Mouse (Mus musculus) frontal cortex, postnatal 14 days (tissue): Measurements from ENCODE around the gene Acnat2.
"Not testable (repeated sequence)": the region's sequence is repeated elsewhere in the genome, so short reads cannot be mapped to it uniquely, and the experiment has no call there.

Experiments used
- DNase-seq, 2 experiments: peaks; one replicate each; pipeline ENCODE4 v3.0.0; 2022; ENCODE audit warnings: low spot score in 2 of 2

Gene Acnat2

GRCm38 (mm10) chr4:49407957-49408356, at the start of gene Acnat2:
Gene Acnat2, minus strand, starts transcription at chr4:49408151.
- DNase-seq, result not testable (repeated sequence)

DNA sequence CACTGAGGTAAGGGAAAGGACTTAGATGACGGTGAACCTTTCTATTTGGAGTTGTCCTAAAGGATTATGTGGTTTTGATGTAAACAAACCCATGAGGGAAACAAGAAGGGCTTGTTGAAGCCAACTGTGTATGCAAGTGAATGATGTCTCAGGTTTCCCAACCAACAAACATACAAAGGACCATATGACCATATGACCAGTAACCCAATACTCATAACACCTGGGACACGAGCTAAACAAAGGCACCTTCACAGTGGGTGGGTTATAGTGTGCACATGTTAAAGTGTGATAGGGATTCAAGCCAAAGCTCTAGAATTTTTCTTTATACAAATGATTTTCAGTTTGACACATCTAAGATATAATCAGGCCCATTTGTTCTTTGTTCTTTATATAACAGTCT, 48.2 kb upstream of the Acnat2 start:
- DNase-seq, result no peak

- DNase-seq, result no peak
Observed at GRCm38 (mm10) chr4:49451848-49452551, 44.0 kb upstream of the Acnat2 start.

GRCm38 (mm10) chr4:49451133-49451847, 43.3 kb upstream of the Acnat2 start:
- DNase-seq, result not testable (repeated sequence)

DNA sequence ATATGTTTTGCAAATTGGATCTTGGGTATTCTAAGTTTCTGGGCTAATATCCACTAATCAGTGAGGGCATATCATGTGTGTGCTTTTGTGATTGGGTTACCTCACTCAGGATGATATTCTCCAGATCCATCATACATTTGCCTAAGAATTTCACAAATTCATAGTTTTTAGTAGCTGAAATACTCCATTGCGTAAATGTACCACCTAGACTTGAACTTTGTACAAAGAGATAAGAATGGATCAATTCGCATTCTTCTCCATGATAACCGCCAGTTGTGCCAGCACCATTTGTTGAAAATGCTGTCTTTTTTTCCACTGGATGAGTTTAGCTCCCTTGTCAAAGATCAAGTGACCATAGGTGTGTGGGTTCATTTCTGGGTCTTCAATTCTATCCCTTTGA, 29.0 kb upstream of the Acnat2 start:
- DNase-seq, result not testable (repeated sequence)

DNA sequence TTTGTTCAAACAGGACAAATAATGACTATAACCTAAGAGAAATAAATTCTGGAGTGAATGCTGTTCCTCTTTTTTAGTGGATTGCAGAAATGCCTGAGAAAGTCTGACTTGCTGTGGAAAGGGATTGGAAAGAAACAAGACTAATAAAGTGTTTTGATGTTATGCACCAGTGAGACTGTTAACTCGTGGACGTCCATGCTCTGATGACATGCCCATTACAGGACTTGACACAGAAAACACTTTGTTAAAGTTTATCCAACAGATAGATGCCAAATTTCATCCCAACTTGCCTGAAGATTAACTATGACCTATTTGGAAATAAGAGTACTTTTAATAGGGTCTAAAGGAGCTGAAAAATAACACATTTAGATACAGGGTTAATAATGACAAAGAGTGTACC, 2.2 kb upstream of the Acnat2 start:
- not testable (repeated sequence) for DNase-seq

GRCm38 (mm10) chr4:49386873-49387272, 21.1 kb downstream of the Acnat2 start:
- no peak for DNase-seq

GRCm38 (mm10) chr4:49383576-49384318, 24.2 kb downstream of the Acnat2 start:
- not testable (repeated sequence) for DNase-seq

DNA sequence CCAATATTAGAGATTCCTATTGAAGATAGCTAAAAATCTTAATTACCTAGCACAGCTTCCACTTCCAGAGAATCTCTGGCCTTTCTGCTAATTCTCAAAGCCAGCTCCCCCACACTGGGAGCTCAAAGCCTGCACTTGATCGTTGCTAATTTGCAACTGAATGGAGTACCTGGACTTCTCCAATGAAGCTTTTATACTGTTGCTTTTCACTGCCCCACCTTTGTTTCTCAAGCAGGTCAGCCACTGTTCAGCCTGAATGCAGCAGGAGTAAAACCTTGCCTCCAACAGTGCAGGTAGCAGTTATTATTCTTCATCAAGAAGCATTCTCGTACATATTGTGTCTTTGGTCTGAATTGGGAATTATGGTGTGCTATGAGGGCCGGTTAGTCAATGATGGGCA, 39.9 kb downstream of the Acnat2 start:
- not testable (repeated sequence) for DNase-seq

DNA sequence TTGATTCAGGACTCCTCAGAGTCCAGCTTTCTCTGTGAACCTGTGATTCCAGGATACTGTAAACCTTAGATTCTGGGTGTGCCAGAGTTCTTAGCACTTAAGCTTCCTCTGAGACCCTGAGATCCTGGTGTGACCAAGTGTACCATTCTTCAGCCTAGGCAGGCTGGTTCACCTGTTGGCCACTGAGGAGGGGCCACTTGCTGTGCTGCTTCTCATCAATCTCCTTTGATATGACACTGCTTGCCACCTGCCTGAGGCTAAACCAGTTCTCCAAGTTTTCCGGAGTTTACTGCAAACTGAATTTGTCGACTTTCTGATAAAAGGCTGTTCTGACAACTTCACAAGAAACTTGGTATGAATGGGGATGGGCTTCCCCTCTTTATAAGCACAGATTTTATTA, 50.9 kb downstream of the Acnat2 start:
- DNase-seq, result no peak

DNA sequence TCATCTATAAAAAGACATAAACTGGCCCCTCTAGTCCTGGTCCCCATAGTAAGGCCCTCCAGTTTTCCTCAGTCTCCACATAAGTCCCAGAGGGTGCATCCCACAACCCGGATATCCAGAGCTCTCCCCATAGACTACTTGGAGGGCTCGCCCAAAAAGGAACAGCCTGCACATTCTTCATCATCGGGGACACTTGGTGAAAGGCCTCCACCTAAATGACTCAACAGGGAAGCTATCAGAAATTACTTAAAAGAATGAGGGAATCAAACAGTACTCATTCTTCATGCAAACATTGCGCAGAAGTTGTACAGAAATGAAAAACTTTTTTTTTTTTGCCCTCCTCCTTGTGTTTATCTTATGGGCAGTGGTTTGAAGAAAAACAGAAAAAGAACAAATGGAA, 57.5 kb downstream of the Acnat2 start:
- DNase-seq, result no peak

GRCm38 (mm10) chr4:49348677-49349076, 59.3 kb downstream of the Acnat2 start:
- DNase-seq, result no peak

- not testable (repeated sequence) for DNase-seq
Observed at GRCm38 (mm10) chr4:49348001-49348400, 60.0 kb downstream of the Acnat2 start.

GRCm38 (mm10) chr4:49340091-49340490, 67.9 kb downstream of the Acnat2 start:
- DNase-seq, result not testable (repeated sequence)

DNA sequence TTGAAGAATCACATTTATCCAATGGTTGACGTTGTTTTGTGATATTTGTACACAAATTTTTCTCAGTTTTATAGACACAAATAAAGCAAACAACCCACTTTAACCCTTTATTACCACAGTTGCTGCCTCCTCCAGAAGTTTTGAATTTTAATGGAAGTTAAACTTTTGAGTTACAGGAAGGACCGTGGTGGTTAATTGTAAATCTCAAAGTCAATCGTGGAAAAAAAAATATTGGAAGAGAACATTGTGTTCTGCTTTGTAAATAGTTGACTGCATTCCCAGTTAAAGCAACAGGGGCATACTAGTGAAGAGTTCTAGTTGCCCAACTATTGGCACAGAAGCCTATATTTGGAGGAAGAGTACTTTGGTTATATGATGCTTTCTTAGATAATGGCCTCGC, 70.0 kb downstream of the Acnat2 start:
- not testable (repeated sequence) for DNase-seq
